Mouse (Mus musculus) megakaryocyte progenitor cell, adult 5-6 weeks (primary cell): ENCODE results near the gene Krt73. TPM values are rescaled to one million over a fixed set of nuclear protein-coding genes. Genes with fewer than 3 reads are reported as not detected.

Source experiments
- ATAC-seq: replicated peaks from 2 replicates; pipeline ENCODE4 v1.8.0; 2016; ENCODE audit warnings: mild to moderate bottlenecking, moderate TSS enrichment, inconsistent platforms; ENCODE audit not compliant: poor library complexity
- total RNA-seq, 2 experiments: library from RNA; stranded (forward) in 1 of 2; stranded (reverse) in 1 of 2; fragments of 157-497, 149-512 nt in 1 of 2; fragments of 200-1000 nt in 1 of 2; gene quantifications; 2 replicates each; pipeline versions ENCODE4 v1.2.3 to v1.2.4; 2015 to 2017

Krt73 gene
- total RNA-seq (2015), result not detected in 2 replicates
- total RNA-seq (2017), result not detected in 2 replicates

DNA sequence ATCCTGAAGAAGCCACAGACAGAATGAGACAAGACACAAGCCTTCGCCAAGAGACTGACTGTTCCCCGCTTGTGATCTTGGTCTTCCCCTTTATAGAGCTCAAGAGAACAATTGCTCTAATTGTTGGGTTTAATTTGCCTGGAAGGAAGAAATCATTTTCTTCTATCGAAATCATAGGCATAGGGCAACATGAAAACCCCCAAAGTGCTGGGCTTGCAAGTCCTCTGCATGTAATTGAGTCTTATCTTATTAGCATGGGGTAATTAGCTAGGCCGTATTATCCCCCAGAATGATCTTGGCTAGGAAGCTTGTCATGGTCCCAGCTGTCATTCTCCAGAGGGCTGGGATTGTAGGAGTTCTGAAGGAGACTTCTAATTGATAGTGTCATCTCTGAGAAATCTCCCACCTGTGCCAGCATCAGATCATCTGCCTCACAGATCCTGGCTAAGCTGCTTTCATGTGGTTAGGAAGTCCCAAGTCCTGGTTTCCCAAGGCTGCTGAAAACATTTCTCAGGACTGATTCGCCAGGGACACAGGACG is at the start of gene Krt73:
Krt73 (minus strand) TSS at position 51 of the 540 bp plus-strand sequence.
- no peak for ATAC-seq

- ATAC-seq, result no peak
Observed at GRCm38 (mm10) chr15:101850694-101851093, 48.5 kb upstream of the Krt73 start, which contains the start of gene Krt1. Gene Krt1 (minus strand): TSS chr15:101850794.

DNA sequence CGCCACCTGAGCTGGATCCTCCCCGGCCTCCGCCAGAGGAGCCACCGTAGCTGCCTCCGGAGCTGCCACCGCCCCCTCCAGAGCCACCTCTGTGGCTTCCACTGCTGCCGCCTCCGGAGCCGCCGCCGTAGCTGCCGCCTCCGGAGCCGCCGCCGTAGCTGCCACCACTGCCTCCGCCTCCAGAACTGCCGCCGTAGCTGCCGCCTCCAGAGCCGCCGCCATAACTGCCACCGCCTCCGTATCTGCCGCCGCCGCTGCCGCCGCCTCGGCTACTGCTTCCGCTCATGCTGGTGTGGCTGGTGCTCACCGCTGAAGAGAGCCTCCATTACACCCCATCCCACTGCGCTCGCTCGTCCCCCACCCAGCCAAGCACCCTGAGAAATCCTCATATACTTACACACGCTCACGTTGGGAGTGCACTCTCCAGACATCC is 43.8 kb upstream of the Krt73 start:
- peak; percentile 78 for ATAC-seq

DNA sequence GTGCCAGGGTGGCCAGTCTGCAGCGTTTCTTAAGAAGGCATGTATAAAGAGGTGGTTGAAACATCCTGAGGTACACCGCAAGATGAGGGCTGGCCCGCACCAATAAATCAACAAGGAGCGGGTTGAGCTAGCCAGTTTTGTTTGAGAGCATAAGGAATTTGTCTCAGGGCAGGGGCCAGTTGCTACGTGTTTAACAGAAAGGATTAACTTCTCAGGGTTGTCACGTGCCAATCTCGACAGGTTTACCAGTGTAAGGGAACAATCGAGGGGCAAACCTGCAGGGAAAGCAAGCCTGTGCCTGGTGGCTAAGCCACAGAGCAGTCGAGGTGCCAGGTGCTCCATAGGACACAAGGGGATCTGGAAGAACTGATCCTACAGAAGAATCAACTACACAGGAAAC is 41.0 kb upstream of the Krt73 start:
- ATAC-seq, result no peak

GRCm38 (mm10) chr15:101834784-101835328 is 32.7 kb upstream of the Krt73 start:
- ATAC-seq, result no peak

DNA sequence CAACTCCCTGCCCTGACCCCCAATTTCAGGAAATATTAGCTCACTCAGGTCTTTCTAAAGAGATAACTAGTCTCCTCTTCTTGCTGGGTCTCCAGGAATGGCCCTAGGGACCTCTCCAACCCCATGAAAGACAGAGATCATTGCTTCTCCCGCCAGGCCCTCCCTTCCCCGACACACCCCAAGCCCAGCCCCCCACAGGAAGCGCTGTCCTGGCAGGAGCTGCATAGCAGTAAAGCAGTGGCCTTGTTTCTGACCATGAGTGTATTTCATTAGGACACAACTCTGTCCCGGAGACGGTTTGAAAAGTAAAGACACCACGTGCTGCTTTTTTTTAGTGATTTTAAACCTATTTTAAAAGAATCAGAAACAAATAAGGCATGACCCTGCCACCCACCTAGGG is 31.0 kb upstream of the Krt73 start:
- no peak for ATAC-seq

GRCm38 (mm10) chr15:101829441-101829840 is 27.3 kb upstream of the Krt73 start:
- ATAC-seq, result no peak

DNA sequence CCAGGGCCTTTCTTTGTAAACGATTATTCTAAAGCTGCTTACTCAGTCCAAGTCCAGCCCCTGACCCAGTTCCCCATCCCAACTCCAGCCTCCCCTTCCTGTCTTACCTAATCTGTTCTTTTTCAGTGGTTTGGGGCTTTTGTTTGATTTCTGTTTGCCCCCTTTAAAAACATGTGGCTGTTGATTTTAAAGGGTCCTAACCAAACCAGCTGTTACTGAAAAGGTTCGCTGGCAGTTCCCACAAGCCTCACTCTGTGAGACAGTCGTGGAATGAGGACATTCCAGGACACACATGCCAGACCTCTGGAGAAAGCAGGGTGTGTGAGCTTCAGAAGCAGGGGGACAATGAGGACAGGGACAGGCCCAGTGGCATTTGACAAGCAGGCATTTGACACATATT is 19.6 kb upstream of the Krt73 start:
- ATAC-seq, result no peak

DNA sequence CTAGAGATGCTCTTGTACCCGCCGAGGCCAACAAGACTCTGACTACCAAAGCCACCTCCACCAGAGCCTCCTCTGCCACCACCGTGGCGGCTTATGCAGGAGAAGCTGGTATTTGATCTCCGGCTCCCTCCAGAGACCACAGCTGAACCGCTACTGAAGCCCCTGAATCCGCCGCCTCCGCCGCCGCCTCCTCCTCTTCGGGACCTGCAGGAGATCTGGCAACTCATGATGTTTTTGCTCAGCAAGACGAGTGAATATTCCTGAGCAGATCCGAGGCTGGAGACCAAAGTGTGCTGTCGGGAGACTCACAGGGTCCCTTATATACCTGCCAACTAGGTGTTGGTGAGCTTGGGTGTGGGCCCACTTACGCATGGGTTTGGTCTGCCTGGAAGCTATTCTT is 15.7 kb upstream of the Krt73 start, which contains the start of gene Krt2:
Krt2 (minus strand) TSS at position 295 of the 400 bp plus-strand sequence.
- ATAC-seq, result no peak

DNA sequence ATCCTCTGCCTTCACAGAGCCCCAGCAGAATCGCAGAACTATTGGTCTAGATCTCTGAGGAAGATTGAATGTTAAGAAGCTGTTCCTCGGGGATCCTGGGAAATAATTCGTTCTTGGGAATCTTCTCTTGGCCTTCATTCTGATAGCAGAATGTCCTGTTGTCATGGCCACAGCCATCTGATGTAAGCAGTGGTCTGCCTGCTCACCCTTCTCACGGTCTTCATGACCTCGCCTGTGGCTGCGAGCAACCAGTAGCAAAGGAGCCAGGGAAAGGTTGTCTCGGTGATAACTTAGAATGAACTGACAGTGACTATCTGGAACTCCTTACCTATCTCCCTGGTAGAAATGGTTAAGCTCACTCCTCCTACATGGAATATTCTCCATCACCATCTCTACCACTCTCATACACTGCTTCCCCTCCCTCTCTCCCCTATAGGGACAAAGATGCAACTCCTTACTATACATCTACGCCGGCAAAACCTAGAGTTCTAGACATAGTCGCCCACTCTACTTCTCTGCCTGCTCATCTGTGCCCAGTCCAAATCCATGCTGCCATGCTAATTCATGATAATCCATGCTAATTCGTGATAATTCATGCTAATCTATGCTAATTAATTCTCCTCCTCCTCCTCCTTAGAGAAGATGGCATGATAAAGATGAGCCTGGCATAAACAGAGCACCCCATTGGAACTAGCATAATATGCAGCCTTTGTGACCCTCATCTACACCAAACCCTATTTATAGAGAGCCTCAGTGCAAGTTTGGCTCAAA is 1.1 kb upstream of the Krt73 start:
- ATAC-seq, result no peak

DNA sequence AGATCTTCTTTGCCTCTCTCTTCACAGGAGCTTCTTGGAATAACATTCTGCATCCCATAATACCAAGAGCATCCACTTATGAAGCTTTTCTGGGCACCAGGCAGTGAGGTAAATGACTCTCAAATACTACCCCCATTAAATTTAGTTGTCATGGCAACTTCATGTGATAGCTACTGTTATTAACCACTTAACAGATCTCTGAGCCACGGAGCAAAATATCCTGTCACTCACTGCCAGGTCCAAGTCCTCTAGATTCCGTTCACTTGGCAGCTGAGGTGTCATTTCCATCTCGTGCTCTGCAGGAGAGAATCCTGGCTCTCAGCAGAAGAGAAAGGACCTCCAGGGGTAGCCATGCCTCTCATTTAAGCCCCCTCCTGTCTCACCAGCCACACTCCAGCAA is 11.3 kb downstream of the Krt73 start:
- no peak for ATAC-seq

- no peak for ATAC-seq
Observed at GRCm38 (mm10) chr15:101786360-101786759, 15.8 kb downstream of the Krt73 start, which contains the start of gene Krt72. Gene Krt72 (minus strand): TSS chr15:101786460.

DNA sequence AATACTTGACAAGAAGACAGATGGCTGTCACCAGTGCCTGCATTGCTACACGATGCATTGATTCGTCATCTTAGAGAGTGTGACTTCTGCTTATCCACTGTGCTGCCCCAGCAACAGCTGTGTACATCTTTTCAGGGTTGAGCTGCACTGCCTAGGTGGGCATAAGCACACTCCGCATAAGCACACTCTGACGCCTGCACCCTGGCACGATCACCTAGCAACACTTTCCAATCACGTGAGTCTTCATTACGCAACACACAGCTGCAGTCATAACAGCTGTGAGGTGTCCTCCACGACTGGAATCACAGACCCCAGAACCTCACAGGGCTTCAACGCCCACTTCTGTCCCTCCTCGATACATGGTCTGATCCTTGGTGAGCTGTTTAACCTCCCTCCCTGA is 28.7 kb downstream of the Krt73 start:
- peak; percentile 21; the same call in 1 of the 2 replicates for ATAC-seq

- peak; percentile 92 for ATAC-seq
Observed at GRCm38 (mm10) chr15:101772711-101773081, 29.4 kb downstream of the Krt73 start.

- ATAC-seq, result peak; percentile 54; the same call in 1 of the 2 replicates
Observed at GRCm38 (mm10) chr15:101772080-101772710, 30.0 kb downstream of the Krt73 start.

GRCm38 (mm10) chr15:101770226-101770625 is 31.9 kb downstream of the Krt73 start:
- ATAC-seq, result no peak

Other genes starting within 250 kb of the Krt73 start
- not detected in 2 replicates for gene Krt90, start 239.4 kb downstream of the Krt73 start, total RNA-seq (2015)
- gene Krt90, start 239.4 kb downstream of the Krt73 start, total RNA-seq (2017), result not detected in 2 replicates
- not detected in 2 replicates for gene Krt75, start 228.4 kb downstream of the Krt73 start, total RNA-seq (2015)
- gene Krt75, start 228.4 kb downstream of the Krt73 start, total RNA-seq (2017), result not detected in 2 replicates
- not detected in 2 replicates for gene Gm5414, start 174.2 kb downstream of the Krt73 start, total RNA-seq (2015)
- not detected in 2 replicates for gene Gm5414, start 174.2 kb downstream of the Krt73 start, total RNA-seq (2017)
- gene Gm5478, start 155.0 kb downstream of the Krt73 start, total RNA-seq (2015), result not detected in 2 replicates
- gene Gm5478, start 155.0 kb downstream of the Krt73 start, total RNA-seq (2017), result not detected in 2 replicates
- gene Krt6b, start 122.1 kb downstream of the Krt73 start, total RNA-seq (2015), result not detected in 2 replicates
- not detected in 2 replicates for gene Krt6b, start 122.1 kb downstream of the Krt73 start, total RNA-seq (2017)
- not detected in 2 replicates for gene Krt6a, start 108.0 kb downstream of the Krt73 start, total RNA-seq (2015)
- not detected in 2 replicates for gene Krt6a, start 108.0 kb downstream of the Krt73 start, total RNA-seq (2017)
- not detected in 2 replicates for gene Krt5, start 89.4 kb downstream of the Krt73 start, total RNA-seq (2015)
- gene Krt5, start 89.4 kb downstream of the Krt73 start, total RNA-seq (2017), result not detected in 2 replicates
- not detected in 2 replicates for gene Krt71, start 59.2 kb downstream of the Krt73 start, total RNA-seq (2015)
- not detected in 2 replicates for gene Krt71, start 59.2 kb downstream of the Krt73 start, total RNA-seq (2017)
- not detected in 2 replicates for gene Krt72, start 15.9 kb downstream of the Krt73 start, total RNA-seq (2015)
- not detected in 2 replicates for gene Krt72, start 15.9 kb downstream of the Krt73 start, total RNA-seq (2017)
- not detected in 2 replicates for gene Krt2, start 15.8 kb upstream of the Krt73 start, total RNA-seq (2015)
- gene Krt2, start 15.8 kb upstream of the Krt73 start, total RNA-seq (2017), result not detected in 2 replicates
- gene Krt1, start 48.4 kb upstream of the Krt73 start, total RNA-seq (2015), result not detected in 2 replicates
- gene Krt1, start 48.4 kb upstream of the Krt73 start, total RNA-seq (2017), result not detected in 2 replicates
- not detected in 2 replicates for gene Krt77, start 67.4 kb upstream of the Krt73 start, total RNA-seq (2015)
- gene Krt77, start 67.4 kb upstream of the Krt73 start, total RNA-seq (2017), result not detected in 2 replicates
- not detected in 2 replicates for gene Krt76, start 90.6 kb upstream of the Krt73 start, total RNA-seq (2015)
- not detected in 2 replicates for gene Krt76, start 90.6 kb upstream of the Krt73 start, total RNA-seq (2017)
- gene Krt4, start 122.4 kb upstream of the Krt73 start, total RNA-seq (2015), result 0.52 TPM in 1 of 2 replicates, not detected in the other
- gene Krt4, start 122.4 kb upstream of the Krt73 start, total RNA-seq (2017), result not detected in 2 replicates
- not detected in 2 replicates for gene Krt79, start 138.0 kb upstream of the Krt73 start, total RNA-seq (2015)
- not detected in 2 replicates for gene Krt79, start 138.0 kb upstream of the Krt73 start, total RNA-seq (2017)
- gene Krt78, start 151.9 kb upstream of the Krt73 start, total RNA-seq (2015), result not detected in 2 replicates
- not detected in 2 replicates for gene Krt78, start 151.9 kb upstream of the Krt73 start, total RNA-seq (2017)
- gene Krt8, start 202.1 kb upstream of the Krt73 start, total RNA-seq (2015), result 0.12 and 0.73 TPM in 2 replicates
- 0.12 and 0.44 TPM in 2 replicates for gene Krt8, start 202.1 kb upstream of the Krt73 start, total RNA-seq (2017)
- gene Krt18, start 225.8 kb upstream of the Krt73 start, total RNA-seq (2015), result 7.9 and 11.8 TPM in 2 replicates
- gene Krt18, start 225.8 kb upstream of the Krt73 start, total RNA-seq (2017), result 12.0 and 14.6 TPM in 2 replicates